Mouse (Mus musculus) G1E (cell line): ENCODE data around the gene Nkapd1.

ENCODE experiments used
- CTCF ChIP-seq: IDR thresholded peaks from 2 replicates; pipeline ENCODE4 v1.5.1; 2012; ENCODE audit warnings: low read depth, low read length, inconsistent platforms, mixed read lengths
- GATA1 ChIP-seq: IDR thresholded peaks from 2 replicates; pipeline ENCODE4 v1.6.1; 2012; ENCODE audit warnings: borderline replicate concordance, low read length, inconsistent platforms, mixed read lengths

DNA sequence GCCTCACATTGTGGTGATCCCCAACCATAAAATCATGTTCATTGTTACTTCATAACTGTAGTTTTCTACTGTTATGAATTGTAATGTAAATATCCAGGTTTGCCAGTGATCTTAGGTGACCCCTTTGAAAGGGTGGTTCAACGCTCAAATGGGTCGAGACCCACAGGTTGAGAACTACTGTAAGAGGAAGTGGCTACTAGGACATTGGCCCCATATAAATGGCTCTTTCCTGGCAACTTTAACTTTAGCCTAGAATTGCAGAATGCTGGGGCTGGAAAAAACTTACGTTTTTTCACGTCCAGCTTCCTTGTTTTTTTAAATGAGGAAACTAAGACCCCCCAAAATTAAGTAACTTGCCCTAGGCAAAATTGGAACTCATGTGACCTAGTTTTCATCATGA is 49.9 kb downstream of the Nkapd1 start:
- no peak for TF ChIP-seq CTCF
- TF ChIP-seq GATA1: no peak
